Mouse (Mus musculus) gastrocnemius, postnatal 25 days (tissue): ENCODE measurements at regions not wholly inside any gene's neighbourhood (a gene's known extent, or its start where the extent isn't known, plus 50 kb on each side); places are given as distances from the start of the nearest gene placed in this dataset.
A peak's percentile ranks its signal among the peaks of the same experiment; 100 is the strongest.

Experiments used
- DNase-seq: peaks from one replicate; pipeline ENCODE4 v3.0.0; 2022

- no peak for DNase-seq
Observed at GRCm38 (mm10) chr2:158909086-158909485, 114.5 kb downstream of the Dhx35 start.

- no peak for DNase-seq
Observed at GRCm38 (mm10) chr2:158910325-158910724, 115.7 kb downstream of the Dhx35 start.

GRCm38 (mm10) chr2:158911191-158911590 lies 116.6 kb downstream of the Dhx35 start:
- DNase-seq, result no peak

GRCm38 (mm10) chr2:158912631-158913258 lies 118.1 kb downstream of the Dhx35 start:
- DNase-seq, result peak; percentile 11

- DNase-seq, result no peak
Observed at GRCm38 (mm10) chr2:158917398-158917797, 122.8 kb downstream of the Dhx35 start.

- DNase-seq, result no peak
Observed at GRCm38 (mm10) chr2:158918312-158918711, 123.7 kb downstream of the Dhx35 start.

- no peak for DNase-seq
Observed at GRCm38 (mm10) chr2:158921342-158922255, 127.0 kb downstream of the Dhx35 start.

- no peak for DNase-seq
Observed at GRCm38 (mm10) chr2:158922766-158923165, 128.2 kb downstream of the Dhx35 start.

GRCm38 (mm10) chr2:158929507-158929906 lies 134.9 kb downstream of the Dhx35 start:
- no peak for DNase-seq

GRCm38 (mm10) chr2:158937948-158938565 lies 143.4 kb downstream of the Dhx35 start:
- no peak for DNase-seq

- no peak for DNase-seq
Observed at GRCm38 (mm10) chr2:158949418-158949817, 154.8 kb downstream of the Dhx35 start.

GRCm38 (mm10) chr2:158951061-158951460 lies 156.5 kb downstream of the Dhx35 start:
- no peak for DNase-seq

- DNase-seq, result no peak
Observed at GRCm38 (mm10) chr2:158956888-158957287, 162.3 kb downstream of the Dhx35 start.

GRCm38 (mm10) chr2:158965003-158965665 lies 170.5 kb downstream of the Dhx35 start:
- no peak for DNase-seq

GRCm38 (mm10) chr2:158972178-158972577 lies 177.6 kb downstream of the Dhx35 start:
- no peak for DNase-seq

GRCm38 (mm10) chr2:158985529-158986148 lies 191.0 kb downstream of the Dhx35 start:
- DNase-seq, result no peak

- no peak for DNase-seq
Observed at GRCm38 (mm10) chr2:159002481-159003186, 208.0 kb downstream of the Dhx35 start.

GRCm38 (mm10) chr2:159003187-159003497 lies 208.5 kb downstream of the Dhx35 start:
- DNase-seq, result no peak

- DNase-seq, result no peak
Observed at GRCm38 (mm10) chr2:159004417-159004816, 209.8 kb downstream of the Dhx35 start.

GRCm38 (mm10) chr2:159012725-159013124 lies 218.1 kb downstream of the Dhx35 start:
- DNase-seq, result no peak

- DNase-seq, result no peak
Observed at GRCm38 (mm10) chr2:159014553-159014952, 219.9 kb downstream of the Dhx35 start.
